Mouse (Mus musculus) CH12.LX (cell line): ENCODE measurements around the gene Olfm3.

Source experiments
- CHD1 ChIP-seq: IDR thresholded peaks from 2 replicates; pipeline ENCODE4 v1.6.1; 2012; ENCODE audit warnings: low read depth, low read length, improper control_type of control experiment, inconsistent platforms
- CHD2 ChIP-seq: IDR thresholded peaks from 2 replicates; pipeline ENCODE4 v1.6.1; 2011; ENCODE audit warnings: low read length, improper control_type of control experiment
- CTCF ChIP-seq, 2 experiments: IDR thresholded peaks in 1 of 2; conservative IDR thresholded peaks in 1 of 2; 2 replicates each; pipeline ENCODE4 v1.5.1; 2011 to 2012; ENCODE audit warnings: low read depth in 2 of 2, low read length in 2 of 2, improper control_type of control experiment in 1 of 2, inconsistent platforms in 1 of 2, mild to moderate bottlenecking in 1 of 2, moderate library complexity in 1 of 2
- E2F4 ChIP-seq: IDR thresholded peaks from 2 replicates; pipeline ENCODE4 v1.6.1; 2011; ENCODE audit warnings: low read depth, low read length, improper control_type of control experiment; ENCODE audit not compliant: insufficient replicate concordance
- EP300 ChIP-seq: IDR thresholded peaks from 2 replicates; pipeline ENCODE4 v1.6.1; 2011; ENCODE audit warnings: low read length, improper control_type of control experiment
- ETS1 ChIP-seq: conservative IDR thresholded peaks from 2 replicates; pipeline ENCODE4 v1.6.1; 2012; ENCODE audit warnings: low read depth, mild to moderate bottlenecking, inconsistent platforms, low read length, improper control_type of control experiment, moderate library complexity
- MAX ChIP-seq: IDR thresholded peaks from 2 replicates; pipeline ENCODE4 v1.6.1; 2011; ENCODE audit warnings: low read length, improper control_type of control experiment
- NRF1 ChIP-seq: IDR thresholded peaks from 2 replicates; pipeline ENCODE4 v1.6.1; 2014; ENCODE audit warnings: low read depth, mild to moderate bottlenecking, inconsistent platforms, low read length, improper control_type of control experiment, moderate library complexity
- POLR2A ChIP-seq: IDR thresholded peaks from 2 replicates; pipeline ENCODE4 v1.6.1; 2011; ENCODE audit warnings: low read depth, mild to moderate bottlenecking, improper control_type of control experiment, low read length
- POLR2AphosphoS2 ChIP-seq: IDR thresholded peaks from 2 replicates; pipeline ENCODE4 v1.6.1; 2011; ENCODE audit warnings: low read depth, low read length, improper control_type of control experiment
- RAD21 ChIP-seq: IDR thresholded peaks from 2 replicates; pipeline ENCODE4 v1.6.1; 2011; ENCODE audit warnings: low read depth, mild to moderate bottlenecking, low read length, improper control_type of control experiment, moderate library complexity
- TCF12 ChIP-seq: IDR thresholded peaks from 2 replicates; pipeline ENCODE4 v1.6.1; 2014; ENCODE audit warnings: low read depth, mild to moderate bottlenecking, inconsistent platforms, low read length, improper control_type of control experiment
- USF1 ChIP-seq: IDR thresholded peaks from 2 replicates; pipeline ENCODE4 v1.6.1; 2014; ENCODE audit warnings: low read depth, mild to moderate bottlenecking, inconsistent platforms, low read length, improper control_type of control experiment
- ZC3H11A ChIP-seq: IDR thresholded peaks from 2 replicates; pipeline ENCODE4 v1.6.1; 2012; ENCODE audit warnings: low read depth, mild to moderate bottlenecking, inconsistent platforms, low read length, improper control_type of control experiment

DNA sequence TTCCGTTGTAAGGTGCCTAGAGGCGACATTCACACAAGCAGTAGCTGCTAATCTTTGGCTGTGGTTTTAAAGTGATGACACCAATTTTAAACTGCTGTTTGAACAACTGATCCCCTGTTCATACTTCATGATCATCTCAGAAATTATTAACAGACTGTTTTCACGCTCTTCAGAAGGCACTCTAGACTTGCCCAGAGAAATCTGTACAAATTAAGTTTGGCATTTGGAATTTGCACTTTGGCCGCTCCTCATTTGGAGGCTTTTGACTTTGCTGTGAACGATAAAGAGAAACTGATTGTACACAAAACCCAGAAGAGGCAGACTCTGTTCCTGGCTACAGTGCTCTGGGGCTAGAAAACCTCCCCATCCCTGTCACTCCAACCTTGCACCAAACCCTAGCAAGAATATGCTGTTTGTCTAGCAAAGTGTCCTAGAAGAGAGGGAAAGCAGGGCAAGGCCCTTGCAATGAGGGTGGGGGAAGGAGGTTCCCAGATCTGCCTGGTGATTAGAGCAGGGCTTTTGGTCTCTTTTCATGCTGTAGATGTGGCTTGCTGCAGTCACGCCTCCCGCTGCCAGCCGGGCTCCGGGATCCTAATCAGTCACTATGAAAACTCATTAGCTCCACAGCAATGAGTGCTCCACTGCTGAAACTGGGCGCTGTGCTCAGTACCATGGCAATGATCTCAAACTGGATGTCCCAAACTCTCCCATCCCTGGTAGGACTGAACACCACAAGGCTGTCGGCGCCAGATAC, 176.7 kb downstream of the Olfm3 start:
- TF ChIP-seq CTCF (conservative IDR thresholded peaks at IDR 0.05 in 1 of 2, IDR thresholded peaks at IDR 0.05 in 1 of 2; ENCODE audit: low read depth in 2 of 2, low read length in 2 of 2) (no peak), CHD2 (no peak), E2F4 (no peak), POLR2A (no peak), USF1 (no peak), POLR2AphosphoS2 (no peak), NRF1 (no peak), TCF12 (no peak), EP300 (no peak), CHD1 (no peak), ZC3H11A (no peak), RAD21 (no peak), ETS1 (no peak), MAX (no peak)
